Mouse (Mus musculus): ENCODE results near the gene Irak4.

Irak4 gene

GRCm38 (mm10) chr15:94543409-94544051, at the start of gene Irak4, which contains the start of gene Pus7l:
Gene Irak4, plus strand, starts transcription at chr15:94543643.
Gene Pus7l, minus strand, starts transcription at chr15:94543547.
- peak; percentile 97 for DNase-seq (ENCODE audit: low read depth, low spot score)

- DNase-seq (ENCODE audit: low read depth, low spot score): peak; percentile 33
Measured at GRCm38 (mm10) chr15:94494445-94494844, 49.0 kb upstream of the Irak4 start.

DNA sequence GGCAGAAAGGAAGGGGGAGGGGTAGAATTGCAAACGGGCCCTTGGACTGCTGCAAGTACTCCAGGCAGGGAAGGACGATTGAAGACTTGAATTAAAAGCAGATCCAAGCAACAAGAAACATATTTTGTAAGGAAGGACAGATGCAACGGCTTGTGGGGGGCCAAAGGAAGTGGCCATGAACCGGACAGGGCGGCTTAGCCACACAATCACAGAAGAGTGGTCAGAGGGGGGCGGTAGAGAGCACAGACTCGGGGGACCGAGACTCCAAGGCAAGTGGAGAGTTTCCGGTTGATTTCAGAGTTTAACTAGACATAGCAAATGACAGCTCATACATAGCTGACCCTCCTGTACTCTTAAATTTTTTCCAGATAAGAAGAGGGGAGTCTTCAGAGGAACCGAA, 47.5 kb upstream of the Irak4 start:
- DNase-seq (ENCODE audit: low read depth, low spot score): peak; percentile 54

GRCm38 (mm10) chr15:94499260-94499659, 44.2 kb upstream of the Irak4 start:
- DNase-seq (ENCODE audit: low read depth, low spot score): no peak

GRCm38 (mm10) chr15:94503451-94504215, 39.8 kb upstream of the Irak4 start:
- no peak for DNase-seq (ENCODE audit: low read depth, low spot score)

- peak; percentile 15 for DNase-seq (ENCODE audit: low read depth, low spot score)
Measured at GRCm38 (mm10) chr15:94517913-94518491, 25.4 kb upstream of the Irak4 start.

DNA sequence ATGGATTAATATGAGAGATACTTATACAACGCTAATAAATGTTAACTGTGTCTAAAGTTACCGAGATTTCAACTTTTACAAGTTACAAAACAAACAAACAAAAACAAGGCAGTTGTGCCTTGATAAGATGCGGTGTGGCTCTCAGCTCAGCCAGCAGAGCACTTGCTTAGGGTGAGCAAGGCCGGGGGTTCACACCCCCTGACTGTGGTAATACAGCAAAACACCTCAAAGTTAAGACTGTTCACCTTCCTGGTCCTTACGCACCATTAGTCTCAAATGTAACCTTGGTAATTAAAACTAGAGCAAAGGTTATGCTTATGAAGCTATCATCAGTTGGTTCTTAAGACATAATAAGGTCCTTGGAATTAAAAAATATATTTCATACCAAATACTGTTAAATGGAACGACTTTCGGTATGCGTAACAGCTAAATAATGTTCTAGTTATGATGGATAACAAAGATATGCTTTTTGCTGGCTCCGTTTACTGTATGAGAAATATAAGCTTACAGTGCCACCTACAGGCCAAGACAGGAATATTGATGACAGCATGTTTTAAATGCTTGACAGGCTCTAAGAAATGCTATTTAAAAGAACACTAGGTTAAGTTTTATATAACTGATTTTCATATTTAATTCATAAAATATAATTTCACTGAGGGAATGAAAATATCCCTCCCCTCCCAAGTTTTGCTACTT, 23.1 kb upstream of the Irak4 start:
- peak; percentile 57 for DNase-seq (ENCODE audit: low read depth, low spot score)

DNA sequence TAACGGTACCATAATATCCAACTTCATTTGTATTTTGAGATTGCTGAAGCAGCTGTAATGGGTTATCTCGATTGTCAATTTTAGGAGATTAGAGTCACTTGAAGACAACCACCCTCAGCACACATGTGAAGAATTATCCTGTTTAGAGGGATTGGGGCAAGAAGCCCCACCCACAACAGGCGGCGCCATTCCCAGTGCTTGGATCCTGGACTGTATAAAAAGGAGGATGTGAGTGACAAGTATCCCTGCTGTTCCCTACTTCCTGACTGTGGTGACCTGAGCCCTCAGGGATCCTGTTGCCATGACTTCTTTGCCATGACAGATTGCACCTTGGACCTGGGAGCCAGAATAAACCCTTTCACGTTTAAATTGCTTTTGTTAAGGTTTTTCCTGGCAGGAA, 22.5 kb upstream of the Irak4 start:
- DNase-seq (ENCODE audit: low read depth, low spot score): peak; percentile 31

DNA sequence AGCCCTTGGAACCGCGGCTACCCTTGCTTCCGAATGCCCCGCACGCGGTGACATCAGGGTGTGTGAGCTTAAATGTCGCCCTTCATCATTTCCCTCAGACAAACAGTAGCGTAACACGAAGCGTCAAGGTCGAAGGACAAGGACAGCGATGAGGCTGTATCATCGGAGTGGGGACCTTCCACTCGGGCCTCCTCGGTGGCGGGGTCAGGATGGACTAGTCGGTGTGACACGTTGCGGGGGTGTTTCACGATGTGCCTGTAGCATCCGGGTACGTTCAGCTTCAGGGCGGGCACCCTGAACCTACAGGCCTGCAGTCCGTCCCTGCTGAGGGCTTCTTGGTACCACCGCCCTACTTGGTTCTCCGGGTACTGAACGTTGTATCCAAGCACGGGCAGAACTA, 20.2 kb upstream of the Irak4 start:
- no peak for DNase-seq (ENCODE audit: low read depth, low spot score)

GRCm38 (mm10) chr15:94524956-94525355, 18.5 kb upstream of the Irak4 start:
- DNase-seq (ENCODE audit: low read depth, low spot score): no peak

DNA sequence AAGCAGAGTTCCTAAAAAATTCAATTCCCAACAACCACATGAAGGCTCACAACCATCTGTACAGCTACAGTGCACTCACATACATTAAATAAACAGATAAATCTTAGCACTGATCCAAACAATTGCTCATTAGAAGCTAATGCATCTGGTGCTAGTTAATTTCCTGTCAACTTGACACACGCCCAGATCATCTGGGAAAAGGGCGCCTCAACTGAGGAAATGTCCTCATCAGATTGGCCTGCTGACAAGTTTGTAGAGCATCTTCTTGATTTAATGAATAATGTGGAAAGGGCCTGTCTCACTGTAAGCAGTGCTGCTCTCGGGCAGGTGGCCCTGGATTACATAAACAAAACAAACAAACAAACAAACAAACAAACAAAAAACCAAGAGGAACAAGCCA, 12.9 kb upstream of the Irak4 start:
- DNase-seq (ENCODE audit: low read depth, low spot score): no peak

DNA sequence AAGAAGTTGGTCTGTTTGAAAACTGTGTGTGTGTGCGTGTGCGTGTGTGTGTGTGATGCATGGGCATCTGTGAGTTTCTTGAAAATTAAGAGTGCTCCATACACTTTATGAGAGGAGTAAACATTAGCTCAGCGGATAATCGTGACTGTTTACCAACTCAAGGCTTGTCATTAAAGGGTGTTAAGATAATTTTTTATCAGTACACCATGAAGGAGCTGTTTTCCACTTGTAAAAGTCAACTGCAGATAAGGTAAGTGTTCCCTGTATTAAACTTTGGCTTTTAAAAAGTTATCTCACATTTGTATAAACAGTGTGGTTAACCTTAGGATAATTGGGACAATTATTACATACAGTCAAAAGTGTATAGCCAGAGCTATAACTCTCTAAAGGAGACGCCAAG, 11.1 kb upstream of the Irak4 start:
- DNase-seq (ENCODE audit: low read depth, low spot score): no peak

DNA sequence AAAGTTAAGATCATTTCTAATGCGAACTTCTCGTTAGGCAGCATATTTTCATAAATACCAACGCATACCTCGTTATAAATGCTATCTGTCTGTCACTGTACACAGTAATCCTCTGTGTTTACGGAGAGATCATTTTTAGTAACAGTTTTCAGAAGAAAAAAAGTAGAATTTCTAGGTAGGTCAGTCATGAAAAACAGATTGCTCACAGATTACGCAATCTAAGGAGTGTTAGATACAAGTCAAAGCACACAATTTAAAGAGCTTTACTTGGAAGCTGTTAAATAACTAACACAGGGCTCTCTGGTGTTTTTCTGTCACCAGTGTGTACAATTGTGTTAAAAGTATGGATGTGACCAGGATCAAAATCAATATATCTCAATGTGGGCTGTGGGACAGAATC, 10.5 kb upstream of the Irak4 start:
- no peak for DNase-seq (ENCODE audit: low read depth, low spot score)

DNA sequence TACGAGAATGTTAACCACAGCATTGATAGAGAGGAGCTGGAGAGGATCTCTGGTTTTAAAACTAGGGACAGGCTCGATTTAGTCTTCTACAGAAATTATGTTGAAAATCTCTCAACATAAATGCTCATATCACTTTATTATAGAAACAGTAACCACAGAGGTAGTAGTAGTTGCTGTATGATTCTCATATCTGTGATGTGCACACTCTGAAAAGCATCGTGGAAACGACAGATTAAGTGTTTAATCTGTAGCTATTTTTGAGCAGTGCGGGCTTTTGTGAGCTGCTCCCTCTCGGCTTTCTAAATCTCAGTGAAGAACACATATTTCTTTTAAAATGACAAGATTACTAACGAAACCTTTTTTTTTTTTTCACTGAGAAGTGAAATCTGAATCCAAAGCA, 7.9 kb upstream of the Irak4 start:
- DNase-seq (ENCODE audit: low read depth, low spot score): no peak

GRCm38 (mm10) chr15:94539296-94539695, 4.1 kb upstream of the Irak4 start:
- DNase-seq (ENCODE audit: low read depth, low spot score): no peak

- no peak for DNase-seq (ENCODE audit: low read depth, low spot score)
Measured at GRCm38 (mm10) chr15:94542567-94543408, 655 bp upstream of the Irak4 start.

DNA sequence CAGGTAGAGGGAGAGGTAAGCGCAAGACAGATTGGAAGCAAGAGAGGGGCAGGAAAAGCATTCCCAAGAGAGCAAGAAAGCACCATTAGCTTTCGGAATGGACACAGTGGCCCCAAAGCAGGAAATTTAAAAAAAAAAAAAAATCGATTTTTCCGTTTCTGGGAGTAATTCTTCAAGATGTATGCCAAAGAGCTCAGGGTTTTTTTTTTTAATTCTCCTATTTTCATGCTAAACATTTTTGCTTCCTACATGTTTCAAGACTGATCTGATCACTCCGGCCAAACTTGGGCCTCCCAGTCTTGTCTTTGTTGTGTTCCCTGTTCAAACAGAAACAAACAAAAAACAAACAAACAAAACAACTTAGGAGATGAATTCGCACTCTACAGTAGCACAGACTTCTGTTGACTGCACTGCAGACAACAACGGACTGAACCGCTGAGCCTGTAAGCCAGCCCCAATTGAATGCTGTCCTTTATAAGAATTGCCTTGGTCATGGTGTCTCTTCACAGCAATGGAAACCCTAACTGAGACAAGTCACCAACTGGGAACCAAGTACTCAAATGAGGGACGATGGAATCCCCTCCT, 701 bp downstream of the Irak4 start:
- DNase-seq (ENCODE audit: low read depth, low spot score): no peak

DNA sequence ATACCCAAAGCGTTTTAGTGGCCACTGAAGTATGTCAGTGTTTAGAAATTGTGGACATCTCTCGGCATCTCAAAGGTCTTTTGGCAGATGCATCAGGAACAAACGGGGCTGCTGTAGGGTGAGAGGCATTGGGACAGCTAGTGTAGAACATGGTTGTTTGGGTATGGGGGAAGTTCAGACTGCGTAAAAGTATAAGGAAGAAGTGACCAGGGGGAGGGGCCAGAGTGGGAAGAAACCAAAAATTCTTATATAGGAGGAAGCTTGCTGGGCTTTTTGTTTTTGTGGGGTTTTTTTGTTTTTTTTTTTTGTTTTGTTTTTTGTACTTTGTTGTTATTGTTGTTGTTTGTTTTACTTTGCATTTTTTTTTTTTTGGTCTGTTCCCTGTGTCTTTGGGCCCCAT, 1.4 kb downstream of the Irak4 start:
- no peak for DNase-seq (ENCODE audit: low read depth, low spot score)

- peak; percentile 61 for DNase-seq (ENCODE audit: low read depth, low spot score)
Measured at GRCm38 (mm10) chr15:94553536-94553935, 10.1 kb downstream of the Irak4 start.

DNA sequence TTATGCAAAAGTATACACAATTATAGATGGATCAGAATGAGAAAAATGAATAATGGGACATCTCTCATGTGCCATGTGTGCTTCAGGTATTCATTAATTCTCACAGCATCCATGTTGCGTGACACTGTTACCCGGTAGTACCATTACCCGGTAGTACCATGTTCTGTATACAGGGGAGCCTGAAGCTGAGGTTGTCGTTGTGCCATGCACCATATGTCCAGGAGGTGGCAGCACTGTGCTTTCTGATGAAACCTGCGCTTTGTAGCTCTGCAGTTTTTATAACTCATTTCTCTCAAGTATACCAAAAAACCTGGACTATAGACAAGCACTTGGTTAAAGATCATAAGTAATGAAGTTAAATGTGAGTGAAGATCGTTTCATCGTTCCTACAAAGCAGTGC, 14.0 kb downstream of the Irak4 start:
- DNase-seq (ENCODE audit: low read depth, low spot score): peak; percentile 87
